Mouse (Mus musculus): ENCODE data around the gene Cab39l. TPM values are rescaled to one million over a fixed set of nuclear protein-coding genes. Genes with fewer than 3 reads are reported as not detected.

Cab39l gene
- total and polyA plus RNA-seq, 3 experiments = 19.9 to 49.2 (median 33.1) TPM

- DNase-seq (ENCODE audit: extremely low read depth) = no peak
- no peak overlapping the region for H3K9ac ChIP-seq (ENCODE audit: insufficient read depth, low read depth)
- H3K4me2 ChIP-seq (ENCODE audit: insufficient read depth, low read depth, poor library complexity, severe bottlenecking) = no peak overlapping the region
- dilution Hi-C loops (cut with MboI; ENCODE audit: extremely low pct_ligation_motif_present, extremely low pct_unique_long_range_greater_than_20kb, low sequenced_read_pairs) (no loop called here), in situ Hi-C loops (cut with MboI; ENCODE audit: low pct_ligation_motif_present, low pct_unique_long_range_greater_than_20kb, low sequenced_read_pairs) (no loop called here)
- H3K9me3 ChIP-seq (replicated peaks; ENCODE audit: low read length) = no peaks in the 10 kb centered on the region
- no peak overlapping the region for H3K4me3 ChIP-seq (replicated peaks in 1 of 3; ENCODE audit: low read depth in 2 of 3, low read length in 2 of 3, poor library complexity in 1 of 3)
- H3K4me1 ChIP-seq (ENCODE audit: control insufficient read depth in 1 of 2, insufficient read depth in 2 of 2) = peaks cover 0 to 10% of the 10 kb centered on the region in 2 experiments; a peak in 2 of 4 replicates
- no peaks in the 10 kb centered on the region for H3K27me3 ChIP-seq (replicated peaks)
- H3K36me3 ChIP-seq (replicated peaks in 1 of 2; ENCODE audit: control insufficient read depth in 1 of 2, insufficient read depth in 1 of 2, low read length in 1 of 2) = peaks cover 16 to 58% of the 10 kb centered on the region in 2 experiments
- TF ChIP-seq TBP (conservative IDR thresholded peaks at IDR 0.05; ENCODE audit: low read depth, low read length) (no peak), CTCF (conservative IDR thresholded peaks at IDR 0.05 in 1 of 2, IDR thresholded peaks at IDR 0.05 in 1 of 2; ENCODE audit: low read depth in 2 of 2, low read length in 2 of 2) (no peak), MEF2A (IDR thresholded peaks at IDR 0.05; ENCODE audit: borderline replicate concordance, low read depth, low read length) (no peak), POLR2AphosphoS2 (IDR thresholded peaks at IDR 0.05; ENCODE audit: low read depth, low read length) (no peak), RAD21 (IDR thresholded peaks at IDR 0.05; ENCODE audit: low read depth, low read length) (no peak), IRF4 (IDR thresholded peaks at IDR 0.05; ENCODE audit: low read depth, low read length) (no peak), EP300 (IDR thresholded peaks at IDR 0.05; ENCODE audit: low read length) (no peak), ZC3H11A (IDR thresholded peaks at IDR 0.05; ENCODE audit: low read depth, low read length) (no peak), PAX5 (IDR thresholded peaks at IDR 0.05; ENCODE audit: low read length) (no peak), ELF1 (IDR thresholded peaks at IDR 0.05; ENCODE audit: low read depth, low read length) (no peak), ETS1 (conservative IDR thresholded peaks at IDR 0.05; ENCODE audit: low read depth, low read length) (no peak), GABPA (IDR thresholded peaks at IDR 0.05; ENCODE audit: insufficient replicate concordance, low read depth, low read length) (no peak), SMC3 (IDR thresholded peaks at IDR 0.05; ENCODE audit: low read depth, low read length) (no peak), ZMIZ1 (IDR thresholded peaks at IDR 0.05; ENCODE audit: low read depth, low read length) (no peak), BHLHE40 (IDR thresholded peaks at IDR 0.05; ENCODE audit: low read depth, low read length) (no peak)
- no peaks in the 10 kb centered on the region for H3K79me2 ChIP-seq (replicated peaks; ENCODE audit: control insufficient read depth, extremely low read depth, insufficient read depth, poor library complexity, severe bottlenecking)
- no peak overlapping the region for H3K27ac ChIP-seq (ENCODE audit: insufficient read depth, low read depth)
These were observed 99.5 kb downstream of the Cab39l start for GRCm38 (mm10) chr14:59540230-59540629.

DNA sequence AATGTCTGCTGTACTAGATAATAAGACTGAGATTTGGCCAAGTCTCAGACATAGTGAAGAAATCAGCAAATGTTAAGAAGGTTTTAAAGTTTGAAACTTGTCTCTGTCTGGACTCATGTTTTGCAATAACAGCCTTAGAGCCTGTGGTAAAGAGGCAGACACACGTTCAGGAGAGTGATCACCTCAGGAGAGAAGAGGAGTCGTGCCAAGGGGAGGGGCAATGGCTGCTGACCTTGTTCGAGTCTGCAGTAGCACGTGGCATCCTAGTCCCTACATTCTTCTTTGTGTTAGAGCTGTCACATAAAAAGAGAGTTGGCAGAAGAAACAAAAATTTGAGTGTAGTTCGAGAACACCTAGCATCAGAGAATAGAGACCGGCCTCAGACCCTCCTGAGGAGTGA, 100.0 kb downstream of the Cab39l start:
- no peak overlapping the region for H3K4me2 ChIP-seq (ENCODE audit: insufficient read depth, low read depth, poor library complexity, severe bottlenecking)
- H3K27me3 ChIP-seq (replicated peaks) = no peaks in the 10 kb centered on the region
- H3K36me3 ChIP-seq (replicated peaks in 1 of 2; ENCODE audit: control insufficient read depth in 1 of 2, insufficient read depth in 1 of 2, low read length in 1 of 2) = peaks cover 16 to 61% of the 10 kb centered on the region in 2 experiments
- no peak overlapping the region for H3K4me3 ChIP-seq (replicated peaks in 1 of 3; ENCODE audit: low read depth in 2 of 3, low read length in 2 of 3, poor library complexity in 1 of 3)
- no peaks in the 10 kb centered on the region for H3K79me2 ChIP-seq (replicated peaks; ENCODE audit: control insufficient read depth, extremely low read depth, insufficient read depth, poor library complexity, severe bottlenecking)
- TF ChIP-seq UBTF (IDR thresholded peaks at IDR 0.05; ENCODE audit: low read depth, low read length) (no peak), MAZ (IDR thresholded peaks at IDR 0.05; ENCODE audit: low read depth, low read length) (no peak), ZKSCAN1 (IDR thresholded peaks at IDR 0.05; ENCODE audit: borderline replicate concordance, low read depth, low read length) (no peak), MYC (IDR thresholded peaks at IDR 0.05; ENCODE audit: low read depth, low read length) (no peak), JUND (conservative IDR thresholded peaks at IDR 0.05; ENCODE audit: low read depth, low read length) (no peak), BHLHE40 (IDR thresholded peaks at IDR 0.05; ENCODE audit: low read depth, low read length) (no peak), MEF2A (IDR thresholded peaks at IDR 0.05; ENCODE audit: borderline replicate concordance, low read depth, low read length) (no peak), USF2 (conservative IDR thresholded peaks at IDR 0.05; ENCODE audit: low read depth, low read length) (no peak), ZMIZ1 (IDR thresholded peaks at IDR 0.05; ENCODE audit: low read depth, low read length) (no peak)
- no peak for DNase-seq (ENCODE audit: extremely low read depth)
- H3K4me1 ChIP-seq (ENCODE audit: control insufficient read depth in 1 of 2, insufficient read depth in 2 of 2) = peaks cover 0 to 10% of the 10 kb centered on the region in 2 experiments; a peak in 2 of 4 replicates
- in situ Hi-C loops (cut with MboI; ENCODE audit: low pct_ligation_motif_present, low pct_unique_long_range_greater_than_20kb, low sequenced_read_pairs) (no loop called here), dilution Hi-C loops (cut with MboI; ENCODE audit: extremely low pct_ligation_motif_present, extremely low pct_unique_long_range_greater_than_20kb, low sequenced_read_pairs) (no loop called here)
- H3K27ac ChIP-seq (ENCODE audit: insufficient read depth, low read depth) = no peak overlapping the region
- H3K9me3 ChIP-seq (replicated peaks; ENCODE audit: low read length) = no peaks in the 10 kb centered on the region
- H3K9ac ChIP-seq (ENCODE audit: insufficient read depth, low read depth) = no peak overlapping the region
